Mouse (Mus musculus) heart, embryonic 15.5 days (tissue): ENCODE results near the gene Scgb1c1. TPM values are rescaled to one million over a fixed set of nuclear protein-coding genes. Genes with fewer than 3 reads are reported as not detected.
"Not testable (repeated sequence)": the region's sequence is repeated elsewhere in the genome, so short reads cannot be mapped to it uniquely, and the experiment has no call there.

Experiments
- ATAC-seq: fragments of 200-750 bp; cut with Nextera tagmentation; replicated peaks from 2 replicates; pipeline ENCODE4 v1.8.0; 2017; ENCODE audit warnings: low read depth, moderate TSS enrichment; ENCODE audit not compliant: insufficient number of reproducible peaks, insufficient read depth, low FRiP score
- H3K27ac ChIP-seq: fragments of 300-500 bp; sonication (generic); 2 replicates; pipeline ENCODE4 v1.5.1; 2015; ENCODE audit warnings: mild to moderate bottlenecking, inconsistent platforms
- H3K27me3 ChIP-seq: fragments of 300-500 bp; sonication (generic); 2 replicates; pipeline ENCODE4 v1.6.1; 2015; ENCODE audit warnings: inconsistent platforms
- H3K36me3 ChIP-seq: fragments of 300-500 bp; sonication (generic); 2 replicates; pipeline ENCODE4 v1.6.1; 2015; ENCODE audit warnings: mild to moderate bottlenecking, inconsistent platforms
- H3K4me1 ChIP-seq: fragments of 300-500 bp; sonication (generic); replicated peaks from 2 replicates; pipeline ENCODE4 v1.6.1; 2015; ENCODE audit warnings: inconsistent platforms
- H3K4me2 ChIP-seq: fragments of 300-500 bp; sonication (generic); 2 replicates; pipeline ENCODE4 v1.6.1; 2015; ENCODE audit warnings: inconsistent platforms, mild to moderate bottlenecking, moderate library complexity
- H3K4me3 ChIP-seq: fragments of 300-500 bp; sonication (generic); 2 replicates; pipeline ENCODE4 v1.5.1; 2015; ENCODE audit warnings: mild to moderate bottlenecking, inconsistent platforms
- H3K9ac ChIP-seq: fragments of 300-500 bp; sonication (generic); 2 replicates; pipeline ENCODE4 v1.6.1; 2015; ENCODE audit warnings: mild to moderate bottlenecking, inconsistent platforms
- H3K9me3 ChIP-seq: fragments of 300-500 bp; sonication (generic); replicated peaks from 2 replicates; pipeline ENCODE4 v1.6.1; 2016; ENCODE audit warnings: inconsistent platforms
- WGBS: fragments of 180-500 bp; shearing (Covaris S2); methylation state at CpG from one replicate; pipeline ENCODE4 v1.1.7; 2015; ENCODE audit warnings: mixed read lengths; 5-methylcytosine and 5-hydroxymethylcytosine counted together
- polyA plus RNA-seq: library from polyadenylated mRNA; unstranded; fragments of >200 nt; fragmentation: Nextera tagmentation; extraction: Ambion mirVana; gene quantifications from 2 replicates; pipeline ENCODE4 v1.2.1, GENCODE M21; 2015

Gene Scgb1c1
- polyA plus RNA-seq, 1 experiment from 2014 or later, result not detected

GRCm38 (mm10) chr7:140882469-140882803 lies 37.1 kb downstream of the Scgb1c1 start:
- Histone ChIP-seq H3K4me1 (peaks cover 25% of the 10 kb centered on the region), H3K27me3 (no peaks in the 10 kb centered on the region), H3K4me2 (peak overlapping the region; percentile 87), H3K4me3 (peak overlapping the region; percentile 98), H3K27ac (peak overlapping the region; percentile 95), H3K9me3 (no peaks in the 10 kb centered on the region), H3K9ac (peak overlapping the region; percentile 94), H3K36me3 (peaks cover 21% of the 10 kb centered on the region)
- ATAC-seq, result peak; percentile 28
- under 1% methylated on average over 12 of the region's 12 CpGs for WGBS

GRCm38 (mm10) chr7:140890636-140891035 lies 45.3 kb downstream of the Scgb1c1 start:
- H3K4me2 ChIP-seq, ATAC-seq, H3K27me3 ChIP-seq, H3K9me3 ChIP-seq, H3K27ac ChIP-seq, H3K4me1 ChIP-seq, H3K9ac ChIP-seq, H3K4me3 ChIP-seq: not testable (repeated sequence)
- 92% methylated on average over 16 of the region's 16 CpGs for WGBS
- H3K36me3 ChIP-seq, result peaks cover 72% of the 10 kb centered on the region

GRCm38 (mm10) chr7:140894031-140894430 lies 48.7 kb downstream of the Scgb1c1 start:
- Histone ChIP-seq H3K9me3 (no peaks in the 10 kb centered on the region), H3K9ac (no peak overlapping the region), H3K4me1 (peaks cover 1% of the 10 kb centered on the region; the same call in 1 of the 2 replicates), H3K4me3 (no peak overlapping the region), H3K36me3 (peaks cover 73% of the 10 kb centered on the region), H3K4me2 (no peak overlapping the region), H3K27ac (no peak overlapping the region), H3K27me3 (no peaks in the 10 kb centered on the region)
- WGBS, result 93% methylated on average over 7 of the region's 7 CpGs
- no peak for ATAC-seq

- Histone ChIP-seq H3K36me3 (peaks cover 68% of the 10 kb centered on the region), H3K4me3 (no peak overlapping the region), H3K4me2 (no peak overlapping the region), H3K27me3 (no peaks in the 10 kb centered on the region), H3K9me3 (no peaks in the 10 kb centered on the region), H3K9ac (no peak overlapping the region), H3K27ac (no peak overlapping the region), H3K4me1 (peaks cover 7% of the 10 kb centered on the region)
- 89% methylated on average over 3 of the region's 3 CpGs for WGBS
- ATAC-seq, result no peak
Observed at GRCm38 (mm10) chr7:140894611-140895010, 49.3 kb downstream of the Scgb1c1 start.

Other genes with a start within 250 kb of the Scgb1c1 start
- not detected in 2 replicates for gene Olfr46, start 244.3 kb upstream of the Scgb1c1 start, polyA plus RNA-seq
- not detected in 2 replicates for gene Olfr61, start 216.6 kb upstream of the Scgb1c1 start, polyA plus RNA-seq
- gene Olfr53, start 199.1 kb upstream of the Scgb1c1 start, polyA plus RNA-seq, result not detected in 2 replicates
- not detected in 2 replicates for gene Olfr539, start 185.6 kb upstream of the Scgb1c1 start, polyA plus RNA-seq
- not detected in 2 replicates for gene Olfr45, start 163.6 kb upstream of the Scgb1c1 start, polyA plus RNA-seq
- not detected in 2 replicates for gene Olfr541, start 148.3 kb upstream of the Scgb1c1 start, polyA plus RNA-seq
- not detected in 2 replicates for gene Cyp2e1, start 81.8 kb upstream of the Scgb1c1 start, polyA plus RNA-seq
- gene Syce1, start 57.7 kb upstream of the Scgb1c1 start, polyA plus RNA-seq, result 0.13 and 0.21 TPM in 2 replicates
- gene Zfp941, start 23.4 kb upstream of the Scgb1c1 start, polyA plus RNA-seq, result 0.78 and 0.95 TPM in 2 replicates
- 0.68 and 1.4 TPM in 2 replicates for gene Urah, start 10.5 kb upstream of the Scgb1c1 start, polyA plus RNA-seq
- gene Odf3, start 2.3 kb downstream of the Scgb1c1 start, polyA plus RNA-seq, result not detected in 2 replicates
- gene Gm45785, start 10.8 kb downstream of the Scgb1c1 start, polyA plus RNA-seq, result not detected in 2 replicates
- gene Ric8a, start 11.4 kb downstream of the Scgb1c1 start, polyA plus RNA-seq, result 36.0 and 47.3 TPM in 2 replicates
- 30.2 and 31.9 TPM in 2 replicates for gene Bet1l, start 12.0 kb downstream of the Scgb1c1 start, polyA plus RNA-seq
- gene Psmd13, start 36.4 kb downstream of the Scgb1c1 start, polyA plus RNA-seq, result 154 and 179 TPM in 2 replicates
- gene Sirt3, start 36.8 kb downstream of the Scgb1c1 start, polyA plus RNA-seq, result 54.1 and 55.8 TPM in 2 replicates
- gene Cox8b, start 54.9 kb downstream of the Scgb1c1 start, polyA plus RNA-seq, result 309 and 515 TPM in 2 replicates
- gene Nlrp6, start 75.4 kb downstream of the Scgb1c1 start, polyA plus RNA-seq, result 0.24 and 2.8 TPM in 2 replicates
- 9.3 and 15.5 TPM in 2 replicates for gene Pgghg, start 95.8 kb downstream of the Scgb1c1 start, polyA plus RNA-seq
- 1.6 and 2.5 TPM in 2 replicates for gene Ifitm5, start 104.7 kb downstream of the Scgb1c1 start, polyA plus RNA-seq
- not detected in 2 replicates for gene Gm45717, start 110.4 kb downstream of the Scgb1c1 start, polyA plus RNA-seq
- gene Ifitm2, start 110.4 kb downstream of the Scgb1c1 start, polyA plus RNA-seq, result 459 and 624 TPM in 2 replicates
- gene Ifitm1, start 121.7 kb downstream of the Scgb1c1 start, polyA plus RNA-seq, result 11.7 and 49.8 TPM in 2 replicates
- gene Ifitm3, start 165.2 kb downstream of the Scgb1c1 start, polyA plus RNA-seq, result 103 and 212 TPM in 2 replicates
- 0.53 and 1.4 TPM in 2 replicates for gene Ifitm6, start 172.4 kb downstream of the Scgb1c1 start, polyA plus RNA-seq
- gene Gm17387, start 183.6 kb downstream of the Scgb1c1 start, polyA plus RNA-seq, result not detected in 2 replicates
- 1.0 and 2.0 TPM in 2 replicates for gene B4galnt4, start 215.6 kb downstream of the Scgb1c1 start, polyA plus RNA-seq
- gene Pkp3, start 232.7 kb downstream of the Scgb1c1 start, polyA plus RNA-seq, result 0.97 and 5.9 TPM in 2 replicates